In genomic region chr17:46073730-46074301, GRCm38 (mm10) we compare ENCODE assay signal across 8 mouse cellular contexts. TPM values are rescaled to one million over a fixed set of nuclear protein-coding genes. Genes with fewer than 3 reads are reported as not detected.
A peak's percentile ranks its signal among the peaks of the same experiment; 100 is the strongest.
DNase-seq lines count a peak whose midpoint lies in the region; ATAC-seq and TF ChIP-seq lines count a peak whose summit lies in the region.

No protein-coding gene starts in this region.

- DNase-seq in left cerebral cortex, adult 2 months (ENCODE audit: extremely low spot score in 1 of 2, low spot score in 2 of 2), result peak in 1 of 2 experiments; percentile 32
- no peak for DNase-seq in left cerebral cortex, adult 11 months (ENCODE audit: low spot score)
- DNase-seq in adrenal gland, postnatal 36 days, result peak; percentile 85
- DNase-seq in gastrocnemius, adult 18-20 months (ENCODE audit: low spot score), result peak; percentile 67
- no peak for DNase-seq in hindbrain, embryonic 14.5 days (ENCODE audit: low spot score)
- peak; percentile 12 to 30 for DNase-seq in left cerebral cortex, postnatal 14 days (ENCODE audit: low spot score in 2 of 2)
- peak; percentile 67 for DNase-seq in mesoderm, embryonic 11.5 days (ENCODE audit: low read depth, low spot score)
- peak; percentile 80 to 82 for DNase-seq in thymus, postnatal 10 days (ENCODE audit: low spot score in 2 of 2)

- peak overlapping the region; percentile 16; the same call in 1 of the 2 replicates for H3K4me3 ChIP-seq in left cerebral cortex, adult 2 months
- no peak overlapping the region for H3K4me3 ChIP-seq in hindbrain, embryonic 14.5 days (replicated peaks; ENCODE audit: low read length)

- H3K27ac ChIP-seq in left cerebral cortex, adult 2 months, result no peak overlapping the region
- H3K27ac ChIP-seq in hindbrain, embryonic 14.5 days, result no peak overlapping the region

- H3K9ac ChIP-seq in hindbrain, embryonic 14.5 days, result no peak overlapping the region

- H3K4me1 ChIP-seq in hindbrain, embryonic 14.5 days (replicated peaks; ENCODE audit: control insufficient read depth, insufficient read depth, low read length), result no peaks in the 10 kb centered on the region

- peak; percentile 31; the same call in 1 of the 2 replicates for ATAC-seq in hindbrain, embryonic 14.5 days (ENCODE audit: low FRiP score)

- 65% methylated on average over 23 of the region's 23 CpGs for WGBS in hindbrain, embryonic 14.5 days

- no peaks in the 10 kb centered on the region for H3K9me3 ChIP-seq in hindbrain, embryonic 14.5 days (ENCODE audit: control insufficient read depth, low read length)

- intact Hi-C loops in left cerebral cortex, adult 2 months (cut with DNase I), result no loop called here
- intact Hi-C loops in left cerebral cortex, postnatal 14 days (cut with DNase I), result no loop called here

- TF ChIP-seq CTCF in left cerebral cortex, adult 2 months (IDR thresholded peaks at IDR 0.05), result no peak

- no peaks in the 10 kb centered on the region for H3K27me3 ChIP-seq in hindbrain, embryonic 14.5 days (ENCODE audit: control insufficient read depth, insufficient read depth, low read length)

- no peaks in the 10 kb centered on the region for H3K36me3 ChIP-seq in hindbrain, embryonic 14.5 days (replicated peaks; ENCODE audit: control insufficient read depth, insufficient read depth)

- no peak overlapping the region for H3K4me2 ChIP-seq in hindbrain, embryonic 14.5 days (replicated peaks)

RNA-seq across cellular contexts. Expression of gene Mrps18a, which starts 37.0 kb away (rescaled TPM):
- 10 to 100 TPM; 79.3 to 84.5 TPM for total RNA-seq in left cerebral cortex, adult 2 months (2021)
- total RNA-seq in adrenal gland, postnatal 36 days (2021), result 100 to 1,000 TPM in 1 of 2 experiments, 10 to 100 TPM in 1; 99.1 to 106 TPM
- 10 to 100 TPM; 86.2 to 99.1 TPM for total RNA-seq in gastrocnemius, adult 18-20 months (2021)
- 143 and 148 TPM in 2 replicates for polyA plus RNA-seq in hindbrain, embryonic 14.5 days (2014; fragmentation: Nextera tagmentation; extraction: Ambion mirVana)
- total RNA-seq in left cerebral cortex, postnatal 14 days (2021), result 10 to 100 TPM; 79.0 to 83.1 TPM

RNA-seq across cellular contexts. Expression of gene Vegfa, which starts 41.6 kb away (rescaled TPM):
- total RNA-seq in left cerebral cortex, adult 2 months (2021), result 10 to 100 TPM; 88.2 to 90.7 TPM
- total RNA-seq in adrenal gland, postnatal 36 days (2021), result 100 to 1,000 TPM; 330 to 830 TPM
- 100 to 1,000 TPM in 1 of 2 experiments, 10 to 100 TPM in 1; 90.0 to 204 TPM for total RNA-seq in gastrocnemius, adult 18-20 months (2021)
- 4.1 and 6.5 TPM in 2 replicates for polyA plus RNA-seq in hindbrain, embryonic 14.5 days (2014; fragmentation: Nextera tagmentation; extraction: Ambion mirVana)
- 10 to 100 TPM; 88.1 to 94.7 TPM for total RNA-seq in left cerebral cortex, postnatal 14 days (2021)

Comparison
In these comparisons a context has a peak if more than half of its experiments do, and no peak if none do; other contexts are left out.
1. DNase-seq: peak in adrenal gland, postnatal 36 days (2 of 2), gastrocnemius, adult 18-20 months (single experiment), left cerebral cortex, postnatal 14 days (2 of 2), mesoderm, embryonic 11.5 days (single experiment) and thymus, postnatal 10 days (2 of 2); none in left cerebral cortex, adult 11 months (single experiment) and hindbrain, embryonic 14.5 days (single experiment).